Mouse (Mus musculus) forebrain, embryonic 13.5 days (tissue): ENCODE measurements around the gene Srgap3. TPM values are rescaled to one million over a fixed set of nuclear protein-coding genes. Genes with fewer than 3 reads are reported as not detected.

ENCODE experiments used
- ATAC-seq: fragments of 200-750 bp; cut with Nextera tagmentation; 2 replicates; pipeline ENCODE4 v1.8.0; 2017
- H3K27ac ChIP-seq: fragments of 300-500 bp; sonication (generic); 2 replicates; pipeline ENCODE4 v1.5.1; 2015; ENCODE audit warnings: inconsistent platforms, mild to moderate bottlenecking, moderate library complexity
- H3K27me3 ChIP-seq: fragments of 300-500 bp; sonication (generic); 2 replicates; pipeline ENCODE4 v1.6.1; 2015; ENCODE audit warnings: mild to moderate bottlenecking, inconsistent platforms
- H3K36me3 ChIP-seq: fragments of 300-500 bp; sonication (generic); 2 replicates; pipeline ENCODE4 v1.6.1; 2015; ENCODE audit warnings: mild to moderate bottlenecking, inconsistent platforms; ENCODE audit not compliant: poor library complexity, severe bottlenecking
- H3K4me1 ChIP-seq: fragments of 300-500 bp; sonication (generic); 2 replicates; pipeline ENCODE4 v1.6.1; 2015; ENCODE audit warnings: inconsistent platforms
- H3K4me2 ChIP-seq: fragments of 300-500 bp; sonication (generic); 2 replicates; pipeline ENCODE4 v1.6.1; 2015; ENCODE audit warnings: inconsistent platforms, mild to moderate bottlenecking, moderate library complexity
- H3K4me3 ChIP-seq: fragments of 300-500 bp; sonication (generic); 2 replicates; pipeline ENCODE4 v1.5.1; 2015; ENCODE audit warnings: mild to moderate bottlenecking, inconsistent platforms
- H3K9ac ChIP-seq: fragments of 300-500 bp; sonication (generic); 2 replicates; pipeline ENCODE4 v1.6.1; 2015; ENCODE audit warnings: mild to moderate bottlenecking, inconsistent platforms
- H3K9me3 ChIP-seq: fragments of 300-500 bp; sonication (generic); replicated peaks from 2 replicates; pipeline ENCODE4 v1.6.1; 2016; ENCODE audit warnings: inconsistent platforms
- WGBS: fragments of 180-500 bp; shearing (Covaris S2); methylation state at CpG from one replicate; pipeline ENCODE4 v1.1.7; 2015; 5-methylcytosine and 5-hydroxymethylcytosine counted together
- polyA plus RNA-seq: library from polyadenylated mRNA; unstranded; fragments of >200 nt; fragmentation: Nextera tagmentation; extraction: Ambion mirVana; gene quantifications from 2 replicates; pipeline ENCODE4 v1.2.1, GENCODE M21; 2015

Srgap3 gene
- polyA plus RNA-seq, 1 experiment from 2014 or later, result 30.1 TPM

DNA sequence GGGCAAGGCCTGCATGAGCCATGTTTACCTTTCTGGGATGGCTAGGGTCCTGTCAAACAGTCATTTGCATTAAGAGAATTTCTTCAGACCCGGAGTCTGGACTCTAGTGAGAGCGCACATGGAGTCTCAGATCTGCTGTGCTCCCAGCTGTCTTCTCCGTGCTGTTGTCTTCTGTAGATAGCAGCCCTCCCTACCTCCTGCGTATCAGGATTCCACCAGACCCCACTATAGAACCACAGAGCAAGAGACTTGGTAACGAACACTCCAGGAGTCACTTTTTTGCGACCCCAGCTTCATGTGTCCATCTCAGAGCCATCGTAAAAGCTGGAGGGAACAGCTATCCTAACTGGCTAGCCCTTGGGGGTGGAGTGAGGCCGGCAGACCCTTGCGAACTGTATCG, 25.1 kb upstream of the Srgap3 start:
- 28% methylated on average over 10 of the region's 10 CpGs for WGBS
- Histone ChIP-seq H3K9me3 (no peaks in the 10 kb centered on the region), H3K4me2 (peak overlapping the region; percentile 48), H3K36me3 (no peaks in the 10 kb centered on the region), H3K4me1 (peaks cover 72% of the 10 kb centered on the region), H3K27ac (peak overlapping the region; percentile 91), H3K27me3 (no peaks in the 10 kb centered on the region), H3K9ac (peak overlapping the region; percentile 43), H3K4me3 (no peak overlapping the region)
- peak; percentile 12 for ATAC-seq

DNA sequence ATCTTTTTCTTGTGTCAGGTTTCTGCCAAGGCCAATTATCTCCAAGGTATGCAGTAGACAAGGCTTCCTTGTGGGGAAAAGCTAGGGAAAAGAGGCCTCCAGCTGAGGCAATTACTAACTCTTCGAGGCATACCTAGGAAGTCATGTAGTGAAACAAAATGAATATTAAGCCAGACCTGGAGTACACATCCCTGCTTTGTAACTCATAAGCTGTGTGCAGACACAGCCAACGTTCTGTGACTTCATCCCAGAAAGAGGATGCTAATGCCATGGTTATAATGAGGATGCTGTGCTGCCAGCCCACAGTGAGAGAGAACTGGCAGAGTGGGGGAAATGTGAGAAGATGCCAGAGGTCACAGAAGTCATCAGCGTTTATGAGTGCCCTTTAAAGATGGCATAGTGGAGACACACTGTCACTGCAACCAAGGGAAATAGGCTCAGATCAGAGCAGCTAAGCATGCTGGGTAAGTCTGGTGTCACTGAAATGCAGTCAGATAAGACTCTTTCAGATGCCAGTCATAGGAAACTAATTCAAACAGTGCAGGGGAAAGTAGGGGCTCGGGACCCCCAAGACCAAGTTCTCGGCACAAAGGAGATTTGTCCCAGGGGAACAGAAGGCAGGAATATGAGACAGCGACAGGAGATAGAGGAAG, 24.2 kb upstream of the Srgap3 start:
- Histone ChIP-seq H3K27me3 (no peaks in the 10 kb centered on the region), H3K9ac (peak overlapping the region; percentile 43), H3K27ac (peak overlapping the region; percentile 91), H3K36me3 (no peaks in the 10 kb centered on the region), H3K4me3 (no peak overlapping the region), H3K9me3 (no peaks in the 10 kb centered on the region), H3K4me1 (peaks cover 63% of the 10 kb centered on the region), H3K4me2 (peak overlapping the region; percentile 48)
- ATAC-seq, result peak; percentile 16; the same call in 1 of the 2 replicates
- WGBS, result 13% methylated on average over 6 of the region's 6 CpGs

DNA sequence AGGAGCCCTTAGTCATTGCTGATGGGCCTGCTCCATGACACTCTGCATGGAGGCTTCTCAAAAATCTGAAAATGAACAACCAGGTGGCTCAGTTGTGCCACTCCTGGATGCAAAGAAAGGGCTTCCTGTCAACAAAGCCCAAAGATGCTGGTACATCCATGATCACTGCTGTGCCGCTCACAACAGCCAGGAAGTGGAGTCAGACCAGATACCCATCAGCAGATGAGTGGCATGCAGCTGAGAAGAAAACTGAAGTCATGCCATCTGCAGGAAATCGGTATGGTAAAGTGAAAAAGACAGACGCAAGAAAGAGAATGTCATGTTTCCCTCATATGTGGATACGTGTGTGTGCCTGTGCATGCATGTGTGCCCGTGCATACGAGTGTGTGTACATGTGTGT, 20.3 kb upstream of the Srgap3 start:
- Histone ChIP-seq H3K36me3 (no peaks in the 10 kb centered on the region), H3K27ac (no peak overlapping the region), H3K4me3 (no peak overlapping the region), H3K27me3 (no peaks in the 10 kb centered on the region), H3K9ac (no peak overlapping the region), H3K9me3 (no peaks in the 10 kb centered on the region), H3K4me1 (peaks cover 28% of the 10 kb centered on the region), H3K4me2 (no peak overlapping the region)
- whole genome bisulfite sequencing, result 93% methylated on average over 6 of the region's 6 CpGs
- ATAC-seq, result no peak

- no peaks in the 10 kb centered on the region for H3K36me3 ChIP-seq
- no peak overlapping the region for H3K4me3 ChIP-seq
- H3K9ac ChIP-seq, result no peak overlapping the region
- WGBS, result 61% methylated on average over 6 of the region's 6 CpGs
- H3K9me3 ChIP-seq, result peaks cover 6% of the 10 kb centered on the region; the same call in 1 of the 2 replicates
- no peak overlapping the region for H3K27ac ChIP-seq
- H3K4me1 ChIP-seq, result 0 out of 2 replicates have a peak, but pooled peaks cover 5% of the 10 kb centered on the region
- H3K27me3 ChIP-seq, result no peaks in the 10 kb centered on the region
- no peak overlapping the region for H3K4me2 ChIP-seq
- no peak for ATAC-seq
Measured at GRCm38 (mm10) chr6:112958360-112958759, 11.3 kb upstream of the Srgap3 start.

DNA sequence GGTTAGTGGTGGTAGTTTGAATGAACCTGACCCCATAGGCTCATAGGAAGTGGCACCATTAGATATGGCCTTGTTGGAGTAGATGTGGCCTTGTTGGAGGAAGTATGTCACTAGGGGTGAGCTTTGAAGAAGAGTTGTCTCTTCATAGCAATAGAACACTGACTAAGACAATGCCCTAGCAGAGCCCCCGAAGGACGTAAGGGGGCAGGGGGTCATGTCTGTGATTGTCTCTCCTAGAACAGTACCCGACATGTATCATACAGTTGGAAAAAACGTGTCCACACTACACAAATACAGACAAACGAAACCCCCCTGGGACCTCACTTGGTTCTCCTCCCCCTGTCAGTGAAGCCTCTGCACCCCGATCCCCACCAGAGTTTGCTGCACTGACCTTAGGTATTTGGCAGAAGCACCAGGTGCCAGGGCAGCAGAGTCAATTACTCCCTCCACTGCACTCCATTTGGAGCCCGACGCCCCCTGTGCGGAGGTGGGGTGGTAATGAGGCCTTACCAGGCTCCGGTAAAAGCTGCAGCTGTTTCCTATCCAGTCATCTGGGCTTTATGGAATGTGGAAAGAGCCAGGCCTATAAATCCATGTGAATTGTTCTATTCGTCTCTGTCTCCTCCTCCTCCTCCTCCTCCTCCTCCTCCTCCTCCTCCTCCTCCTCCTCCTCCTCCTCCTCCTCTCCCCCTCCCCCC, 10.7 kb upstream of the Srgap3 start:
- Histone ChIP-seq H3K9ac (no peak overlapping the region), H3K4me3 (no peak overlapping the region), H3K36me3 (no peaks in the 10 kb centered on the region), H3K27me3 (no peaks in the 10 kb centered on the region), H3K27ac (no peak overlapping the region), H3K9me3 (peaks cover 6% of the 10 kb centered on the region; the same call in 1 of the 2 replicates), H3K4me2 (no peak overlapping the region), H3K4me1 (0 out of 2 replicates have a peak, but pooled peaks cover 5% of the 10 kb centered on the region)
- WGBS, result 48% methylated on average over 11 of the region's 11 CpGs
- no peak for ATAC-seq

DNA sequence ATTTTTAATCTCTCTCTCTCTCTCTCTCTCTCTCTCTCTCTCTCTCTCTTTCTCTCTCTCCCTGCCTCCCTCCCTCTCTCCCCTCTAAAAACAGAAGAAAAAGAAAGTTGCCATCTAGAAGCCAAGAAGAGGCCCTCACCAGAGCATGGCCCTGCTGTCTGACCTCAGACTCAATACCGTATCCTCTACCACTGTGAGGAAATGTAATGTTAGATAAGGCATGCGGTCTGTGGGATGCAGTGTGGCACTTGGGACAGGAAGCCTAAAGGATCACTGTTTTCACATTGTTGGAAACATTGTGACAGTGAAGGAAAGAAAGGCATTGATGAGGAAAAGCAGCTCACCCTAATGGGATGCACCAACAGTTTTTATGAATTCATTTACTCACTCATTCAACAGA, 8.7 kb upstream of the Srgap3 start:
- H3K9ac ChIP-seq, result no peak overlapping the region
- no peak overlapping the region for H3K4me2 ChIP-seq
- H3K4me3 ChIP-seq, result no peak overlapping the region
- 0 out of 2 replicates have a peak, but pooled peaks cover 5% of the 10 kb centered on the region for H3K4me1 ChIP-seq
- WGBS, result 86% methylated on average over 2 of the region's 2 CpGs
- H3K9me3 ChIP-seq, result no peaks in the 10 kb centered on the region
- no peaks in the 10 kb centered on the region for H3K36me3 ChIP-seq
- no peak overlapping the region for H3K27ac ChIP-seq
- H3K27me3 ChIP-seq, result no peaks in the 10 kb centered on the region
- no peak for ATAC-seq

- peaks cover 10% of the 10 kb centered on the region; the same call in 1 of the 2 replicates for H3K4me1 ChIP-seq
- H3K27ac ChIP-seq, result no peak overlapping the region
- no peak overlapping the region for H3K4me2 ChIP-seq
- no peak overlapping the region for H3K9ac ChIP-seq
- no peak overlapping the region for H3K4me3 ChIP-seq
- no peak for ATAC-seq
- H3K9me3 ChIP-seq, result no peaks in the 10 kb centered on the region
- WGBS, result 93% methylated on average over 7 of the region's 7 CpGs
- H3K27me3 ChIP-seq, result no peaks in the 10 kb centered on the region
- H3K36me3 ChIP-seq, result no peaks in the 10 kb centered on the region
Measured at GRCm38 (mm10) chr6:112953905-112954304, 6.8 kb upstream of the Srgap3 start.

DNA sequence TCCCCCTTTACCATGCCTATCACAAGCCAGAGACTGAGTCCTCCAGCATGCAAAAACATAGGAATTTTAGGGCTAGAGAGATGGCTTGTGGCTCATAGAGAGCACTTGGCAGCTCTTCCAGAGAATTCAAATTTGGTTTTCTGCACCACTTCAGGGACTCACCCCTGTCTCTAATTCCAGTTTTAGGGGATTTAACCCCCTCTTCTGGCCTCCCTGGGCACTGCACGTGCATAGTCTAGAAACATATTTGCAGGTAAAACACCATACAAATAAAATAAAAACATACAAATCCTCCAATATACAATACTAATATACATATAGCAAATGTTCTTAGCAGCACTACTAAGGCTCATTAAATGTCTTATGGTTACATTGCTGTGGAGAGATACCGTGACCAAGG, 4.2 kb upstream of the Srgap3 start:
- no peaks in the 10 kb centered on the region for H3K27me3 ChIP-seq
- H3K4me3 ChIP-seq, result no peak overlapping the region
- no peak overlapping the region for H3K27ac ChIP-seq
- H3K9me3 ChIP-seq, result no peaks in the 10 kb centered on the region
- no peaks in the 10 kb centered on the region for H3K36me3 ChIP-seq
- peaks cover 21% of the 10 kb centered on the region for H3K4me1 ChIP-seq
- no peak for ATAC-seq
- no peak overlapping the region for H3K4me2 ChIP-seq
- WGBS, result 80% methylated on average over 2 of the region's 2 CpGs
- no peak overlapping the region for H3K9ac ChIP-seq

DNA sequence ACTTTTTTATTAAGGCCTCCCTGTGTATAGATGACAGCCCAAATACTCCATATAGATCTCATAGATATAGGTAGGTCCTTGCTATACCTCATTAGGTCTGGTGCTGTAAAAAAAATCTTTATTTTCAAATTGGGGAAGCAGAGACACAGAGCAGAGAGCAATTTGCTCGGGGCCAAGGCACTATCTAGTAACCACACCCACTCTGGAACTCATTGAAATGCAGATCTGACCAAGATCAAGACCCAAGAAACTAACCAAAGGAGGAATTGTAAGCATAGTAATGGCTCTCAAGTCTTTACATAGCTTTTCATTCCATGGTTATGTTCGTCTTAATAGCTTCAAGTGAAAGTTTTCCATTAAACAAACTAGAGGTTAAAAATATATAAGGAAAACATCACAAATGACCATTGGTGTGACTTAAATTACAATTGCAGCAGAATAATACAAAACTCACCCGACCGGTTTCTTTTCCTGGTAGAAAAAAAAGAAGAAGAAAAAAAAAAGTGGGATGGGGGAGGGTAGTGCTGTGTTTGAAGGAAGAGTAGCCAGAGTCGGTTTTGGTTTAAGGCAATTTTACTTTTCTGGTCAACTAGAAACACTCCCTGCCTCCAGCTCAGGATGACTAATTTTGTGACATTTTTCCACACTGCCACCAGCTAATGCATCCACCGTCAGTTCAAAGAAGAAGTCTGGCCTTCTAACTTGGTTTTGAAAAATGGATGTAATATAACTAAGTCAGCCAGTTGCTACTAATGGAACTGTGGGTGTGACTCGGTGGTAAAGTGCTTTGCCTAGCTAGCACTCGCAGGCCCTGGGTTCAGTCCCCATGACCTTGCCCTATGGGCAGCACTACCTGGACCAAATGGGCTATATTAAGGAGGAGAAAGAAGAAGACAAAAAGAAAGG, 3.4 kb upstream of the Srgap3 start:
- Histone ChIP-seq H3K27ac (no peak overlapping the region), H3K4me2 (no peak overlapping the region), H3K4me3 (no peak overlapping the region), H3K27me3 (no peaks in the 10 kb centered on the region), H3K36me3 (no peaks in the 10 kb centered on the region), H3K4me1 (peaks cover 21% of the 10 kb centered on the region), H3K9ac (no peak overlapping the region), H3K9me3 (no peaks in the 10 kb centered on the region)
- no peak for ATAC-seq
- WGBS, result 49% methylated on average over 8 of the region's 8 CpGs

GRCm38 (mm10) chr6:112949220-112949619, 2.2 kb upstream of the Srgap3 start:
- Histone ChIP-seq H3K4me1 (peaks cover 29% of the 10 kb centered on the region), H3K36me3 (no peaks in the 10 kb centered on the region), H3K4me3 (no peak overlapping the region), H3K9ac (no peak overlapping the region), H3K4me2 (no peak overlapping the region), H3K27me3 (no peaks in the 10 kb centered on the region), H3K27ac (no peak overlapping the region), H3K9me3 (no peaks in the 10 kb centered on the region)
- 35% methylated on average over 2 of the region's 2 CpGs for WGBS
- ATAC-seq, result no peak

DNA sequence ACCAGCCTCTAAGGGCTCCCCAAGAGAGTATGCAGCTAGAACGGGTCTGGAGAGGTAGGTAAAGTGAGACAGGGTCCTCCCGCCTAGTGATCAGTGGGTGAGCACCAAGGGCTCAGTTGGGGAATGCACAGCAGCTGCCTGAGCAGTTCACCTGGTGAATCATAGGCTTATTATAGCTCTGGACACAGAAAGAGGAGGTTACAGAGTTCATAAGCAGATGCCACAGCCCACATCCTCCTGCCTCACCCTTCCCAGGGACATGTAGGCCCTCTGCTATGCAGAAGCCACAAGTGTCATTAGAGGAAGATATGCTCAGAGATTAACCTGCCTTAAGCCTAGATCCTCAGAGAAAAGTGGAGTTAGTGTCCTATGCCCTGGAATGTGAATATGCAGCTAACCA, 1.4 kb upstream of the Srgap3 start:
- Histone ChIP-seq H3K36me3 (no peaks in the 10 kb centered on the region), H3K4me1 (peaks cover 37% of the 10 kb centered on the region), H3K9me3 (no peaks in the 10 kb centered on the region), H3K4me3 (no peak overlapping the region), H3K9ac (no peak overlapping the region), H3K27me3 (no peaks in the 10 kb centered on the region), H3K4me2 (0 out of 2 replicates have a peak overlapping the region, but pooled peaks have one; percentile 6), H3K27ac (peak overlapping the region; percentile 31; the same call in 1 of the 2 replicates)
- WGBS, result 66% methylated on average over 2 of the region's 2 CpGs
- no peak for ATAC-seq
